Mouse (Mus musculus) thymus, postnatal 4 days (tissue): Measurements from ENCODE around the gene Gm49373.

ENCODE experiments used
- DNase-seq: peaks from one replicate; pipeline ENCODE4 v3.0.0; 2021

The Gm49373 gene

DNA sequence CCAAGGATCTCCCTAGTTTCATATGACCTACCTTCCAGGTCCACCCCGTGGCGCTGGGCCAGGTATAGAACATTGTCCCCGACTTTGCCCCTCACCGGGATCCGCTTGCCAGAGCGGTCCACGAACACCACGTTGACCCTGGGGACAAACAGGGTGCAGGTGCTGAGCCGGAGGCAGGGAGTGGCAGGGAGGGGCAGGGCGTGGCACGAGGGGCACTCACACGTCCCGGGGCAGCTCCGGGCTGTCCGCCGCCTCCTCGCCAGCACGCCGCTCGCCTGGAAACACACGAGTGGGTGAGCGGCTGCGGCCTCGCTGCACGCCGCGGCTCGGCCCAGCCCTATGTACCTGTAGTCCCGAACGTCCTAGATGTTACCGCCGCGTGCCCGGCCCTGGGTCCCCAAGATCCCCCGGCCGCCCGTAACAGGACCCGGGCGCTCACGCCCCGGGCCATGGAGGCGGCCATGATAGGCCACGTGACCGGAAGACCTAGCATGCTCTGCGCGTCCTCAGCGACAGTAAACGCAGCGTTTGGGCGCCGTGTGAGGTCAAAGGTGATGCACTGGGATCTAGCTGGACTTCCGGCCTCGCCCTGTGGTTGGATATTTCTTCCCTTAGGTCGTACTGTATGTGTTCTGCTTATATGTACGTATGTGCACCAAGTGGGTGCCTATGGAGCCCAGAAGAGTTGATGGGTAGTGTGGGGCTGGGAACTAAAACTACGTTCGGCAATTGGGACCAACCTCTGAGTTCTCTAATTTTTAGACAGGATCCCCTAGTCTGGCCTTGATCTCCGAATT is at the start of gene Gm49373, which contains the start of gene Fdx1l:
Gene Gm49373, minus strand, starts transcription at position 53 of the 797 bp plus-strand sequence.
Gene Fdx1l, minus strand, starts transcription at position 571 of the 797 bp plus-strand sequence.
- peak; percentile 86 for DNase-seq

DNA sequence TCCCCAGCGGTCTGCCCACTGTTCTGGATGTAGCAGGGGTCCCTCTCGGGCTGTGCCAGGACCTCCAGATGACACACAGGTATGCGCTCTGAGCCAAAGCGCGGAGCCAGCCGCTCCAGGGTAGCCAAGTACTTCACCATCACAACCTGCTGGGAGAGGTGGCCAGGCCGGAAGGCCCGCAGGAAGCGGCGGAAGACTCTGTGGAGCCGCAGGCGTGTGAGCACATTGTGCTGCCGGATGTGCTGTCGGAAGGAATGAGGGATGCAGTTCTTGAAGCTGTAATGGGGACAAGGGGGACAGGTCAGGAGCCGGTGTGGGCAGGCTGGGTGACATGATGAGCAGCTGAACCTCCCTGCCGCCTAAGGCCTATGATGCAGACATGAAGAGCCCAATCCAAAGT is 48.6 kb upstream of the Gm49373 start:
- no peak for DNase-seq

DNA sequence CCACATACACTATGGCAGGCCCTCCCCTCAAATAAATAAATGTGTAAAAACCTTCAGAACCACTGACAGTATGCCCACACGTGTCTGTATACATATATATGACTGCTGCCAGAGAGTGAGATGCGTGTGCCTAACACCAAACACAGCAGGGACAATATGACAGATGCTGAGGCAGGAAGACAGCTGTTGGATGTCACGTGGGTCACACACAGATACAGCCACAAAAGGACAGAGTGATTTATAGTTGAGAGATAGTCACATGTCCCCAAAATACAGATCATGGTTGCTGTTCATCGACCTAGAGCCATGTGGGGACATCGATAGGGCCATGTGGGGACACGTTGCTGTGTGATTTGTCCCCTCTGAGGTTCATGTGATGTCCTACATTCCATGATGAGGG is 44.2 kb upstream of the Gm49373 start:
- DNase-seq: no peak

GRCm38 (mm10) chr9:21115105-21115504 is 42.2 kb upstream of the Gm49373 start:
- no peak for DNase-seq

DNA sequence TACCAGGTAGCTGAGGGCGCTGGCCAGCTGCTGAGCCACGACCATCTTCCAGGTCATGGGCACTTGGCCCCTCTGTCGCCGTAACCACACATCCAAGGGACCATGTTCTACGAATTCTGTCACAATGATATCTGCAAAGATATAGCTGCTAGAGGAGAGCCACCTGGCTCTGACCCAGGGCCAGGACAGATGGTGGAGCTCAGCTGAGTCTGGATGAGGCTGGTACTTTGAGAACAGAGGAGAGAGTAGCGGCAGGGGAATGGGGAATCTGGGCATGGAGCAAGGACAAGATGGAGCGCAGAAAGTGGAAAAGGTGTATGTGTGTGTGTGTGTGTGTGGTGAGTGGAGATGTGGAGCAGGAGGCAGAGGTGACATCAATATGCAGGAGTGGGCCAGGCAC is 41.3 kb upstream of the Gm49373 start:
- no peak for DNase-seq

DNA sequence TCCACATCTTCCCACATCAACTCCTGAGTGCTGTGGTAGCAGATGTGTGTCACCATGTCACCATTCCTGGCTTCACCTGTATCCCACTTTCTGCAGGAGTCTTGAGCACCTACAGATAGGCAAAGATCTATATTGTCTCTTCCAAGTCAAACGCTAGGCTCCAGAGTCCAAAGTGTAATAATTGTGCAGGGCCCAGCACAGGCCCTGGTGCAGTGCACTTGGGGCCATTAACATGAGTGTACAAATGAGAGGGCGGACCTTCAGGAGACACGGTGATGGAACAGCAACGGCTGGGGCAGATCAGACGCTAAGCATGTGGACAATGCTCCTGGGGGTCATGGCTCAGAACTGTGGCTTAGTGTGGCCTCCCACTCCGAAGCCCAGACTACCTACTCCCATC is 40.9 kb upstream of the Gm49373 start:
- DNase-seq: no peak

GRCm38 (mm10) chr9:21107607-21108237 is 34.8 kb upstream of the Gm49373 start:
- no peak for DNase-seq

GRCm38 (mm10) chr9:21105760-21106564 is 33.1 kb upstream of the Gm49373 start:
- DNase-seq: no peak

DNA sequence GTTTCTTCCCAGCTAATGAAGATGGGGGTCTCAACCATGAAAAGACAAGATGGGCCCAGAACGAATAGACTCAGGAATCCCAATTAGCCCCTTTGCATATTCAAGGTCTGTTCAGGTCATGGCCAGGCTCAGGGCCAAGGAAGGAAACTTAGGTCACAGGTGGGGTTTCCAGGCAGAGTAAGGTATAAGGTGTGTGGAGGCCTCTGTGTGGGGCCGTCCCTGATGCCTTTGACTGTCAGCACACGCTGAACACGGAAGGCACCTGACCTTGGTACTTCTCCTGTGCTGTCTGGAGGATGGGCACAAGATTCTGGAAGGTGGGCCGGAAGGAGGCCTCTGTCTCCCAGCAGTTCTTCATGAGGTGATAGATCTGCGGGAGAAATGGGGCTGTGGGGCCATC is 31.9 kb upstream of the Gm49373 start:
- no peak for DNase-seq

DNA sequence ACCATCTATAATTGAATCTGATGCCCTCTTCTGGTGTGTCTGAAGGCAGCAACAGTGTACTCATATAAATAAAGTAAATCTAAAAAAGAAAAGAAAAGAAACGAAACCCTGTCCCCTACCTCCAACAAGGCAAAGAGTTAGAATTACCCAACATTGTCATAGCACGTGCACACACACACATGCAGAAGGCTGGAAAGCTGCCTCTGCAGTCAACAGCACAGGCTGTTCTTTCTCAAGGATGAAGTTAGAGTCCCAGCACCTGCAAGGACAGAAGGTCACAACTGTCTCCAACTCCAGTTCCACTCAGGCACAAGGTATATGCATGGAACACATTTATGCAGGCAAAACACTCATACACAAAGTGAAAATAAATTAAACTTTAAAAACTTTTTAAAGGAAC is 29.2 kb upstream of the Gm49373 start:
- DNase-seq: no peak

GRCm38 (mm10) chr9:21100447-21101161 is 27.7 kb upstream of the Gm49373 start:
- peak; percentile 44 for DNase-seq

GRCm38 (mm10) chr9:21097793-21098192 is 24.9 kb upstream of the Gm49373 start:
- no peak for DNase-seq

GRCm38 (mm10) chr9:21095958-21096357 is 23.1 kb upstream of the Gm49373 start:
- no peak for DNase-seq

- DNase-seq: no peak
Measured at GRCm38 (mm10) chr9:21093423-21093822, 20.5 kb upstream of the Gm49373 start.

- peak; percentile 96 for DNase-seq
Measured at GRCm38 (mm10) chr9:21091707-21092320, 18.9 kb upstream of the Gm49373 start, which contains the start of the genes Gm38431 and Raver1. Gene Gm38431, minus strand, starts transcription at chr9:21091997. Gene Raver1, minus strand, starts transcription at chr9:21092008.

- DNase-seq: no peak
Measured at GRCm38 (mm10) chr9:21090972-21091706, 18.2 kb upstream of the Gm49373 start.

DNA sequence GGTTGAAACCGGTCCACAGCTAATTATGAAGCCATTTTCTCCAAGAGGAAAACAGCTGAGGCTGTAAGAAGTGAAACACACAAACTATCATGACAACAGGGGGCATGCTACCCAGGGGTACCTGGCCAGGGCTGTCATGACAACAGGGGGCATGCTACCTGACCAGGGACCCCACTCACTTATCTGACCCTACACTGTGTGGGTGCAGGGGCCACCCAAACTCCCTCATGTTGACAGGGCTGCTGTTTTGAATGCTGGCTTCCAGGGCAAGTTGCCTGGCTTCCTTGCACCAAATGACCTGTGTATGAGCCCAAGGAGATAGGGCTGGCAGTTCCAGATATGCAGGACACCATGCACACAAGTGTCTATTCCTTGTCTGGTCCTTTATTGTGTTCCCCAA is 17.6 kb upstream of the Gm49373 start:
- DNase-seq: no peak

GRCm38 (mm10) chr9:21083324-21083723 is 10.4 kb upstream of the Gm49373 start:
- no peak for DNase-seq

DNA sequence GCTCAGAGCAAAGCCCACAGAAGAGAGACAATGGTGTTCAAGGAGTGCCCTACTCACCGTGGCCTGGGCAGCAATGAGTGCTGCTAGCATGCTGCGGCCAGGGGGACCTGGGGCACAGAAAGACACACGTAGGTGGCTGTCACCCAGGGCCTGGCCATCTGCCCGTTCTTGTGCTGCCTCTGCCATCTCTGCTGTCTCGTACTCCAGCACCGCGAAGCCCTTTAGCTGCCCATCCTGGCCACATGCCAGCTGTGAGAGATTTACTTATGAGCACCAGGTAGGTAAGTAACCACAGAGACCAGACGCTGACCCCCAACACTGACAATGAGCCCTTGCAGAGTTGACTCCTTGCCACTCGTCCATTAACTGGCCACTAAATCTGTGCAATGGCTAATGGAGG is 8.2 kb upstream of the Gm49373 start:
- no peak for DNase-seq

DNA sequence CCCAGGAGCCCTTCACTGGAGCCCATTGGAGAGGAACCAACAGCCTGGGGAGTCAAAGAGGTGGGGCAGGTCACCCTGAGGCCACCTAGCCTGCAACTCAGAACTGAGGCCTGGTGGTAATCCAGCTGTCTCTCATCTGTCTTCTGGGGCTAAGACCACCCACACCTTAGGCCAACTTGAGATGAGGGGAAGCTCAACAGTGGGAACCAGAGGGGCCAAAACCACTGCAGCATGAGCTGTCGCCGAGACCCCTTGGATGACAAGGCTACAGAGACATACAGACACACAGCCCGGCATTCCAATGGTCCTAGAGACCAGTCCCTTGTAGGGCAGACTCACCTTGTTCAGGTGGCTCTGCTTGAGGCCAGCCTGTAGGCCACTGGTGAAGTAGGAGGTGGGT is 2.7 kb upstream of the Gm49373 start:
- DNase-seq: no peak

- no peak for DNase-seq
Measured at GRCm38 (mm10) chr9:21074173-21074572, 1.3 kb upstream of the Gm49373 start.

DNA sequence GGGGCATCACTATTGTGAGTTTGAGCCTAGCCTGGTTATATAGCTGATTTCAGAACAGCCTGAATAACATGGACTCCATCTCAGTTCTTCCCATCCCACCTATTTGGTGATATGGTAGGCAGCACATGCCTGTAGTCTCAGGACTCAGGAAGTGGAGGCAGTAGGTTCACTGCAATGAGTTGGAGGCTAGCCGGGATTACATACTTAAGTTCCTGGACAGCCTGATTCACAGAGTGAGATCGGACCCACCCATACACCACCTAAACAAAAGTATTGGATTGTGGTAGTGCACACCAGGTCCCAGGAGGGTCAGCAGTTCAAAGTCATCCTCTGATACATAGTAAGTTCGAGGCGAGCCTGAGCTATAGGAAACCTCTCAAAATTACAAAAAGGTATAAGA is 255 bp downstream of the Gm49373 start:
- no peak for DNase-seq
